Comparison of ENCODE assay signal across 26 mouse cellular contexts in the genomic region with DNA sequence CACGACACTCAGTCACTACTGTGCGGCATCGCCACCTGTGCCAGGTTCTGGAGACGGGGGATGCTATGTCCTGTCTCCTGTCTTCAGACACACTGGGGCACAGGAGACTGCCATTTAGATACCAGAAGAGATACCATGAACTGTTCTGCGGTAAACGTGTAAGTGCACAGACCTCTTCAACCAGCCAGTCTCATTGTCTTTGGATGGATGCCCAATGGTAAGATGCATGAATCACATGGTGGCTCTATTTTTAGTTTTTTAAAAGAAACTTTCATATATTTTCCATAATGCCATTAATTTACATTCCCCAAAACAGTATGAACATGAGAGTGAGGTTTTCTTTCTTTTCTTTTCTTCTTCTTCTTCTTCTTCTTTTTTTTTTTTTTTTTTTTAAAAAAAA. TPM values are rescaled to one million over a fixed set of nuclear protein-coding genes. Genes with fewer than 3 reads are reported as not detected.
A peak's percentile ranks its signal among the peaks of the same experiment; 100 is the strongest.
DNase-seq lines count a peak whose midpoint lies in the region; ATAC-seq and TF ChIP-seq lines count a peak whose summit lies in the region.
"Had no signal": no experiment of that assay in that cellular context is flagged by ENCODE, and none has a peak within 500 bp of the region (broad histone marks: within the 10 kb centered on the region; RNA-seq: fewer than 3 reads in every experiment).

No protein-coding gene starts in this region.

- no peak overlapping the region for H3K4me2 ChIP-seq in heart, embryonic 15.5 days
- H3K4me2 ChIP-seq in lung, postnatal 0 days (replicated peaks; ENCODE audit: low read depth, low read length): no peak overlapping the region
- H3K4me2 ChIP-seq in kidney, embryonic 15.5 days: no peak overlapping the region
- H3K4me2 ChIP-seq: embryonic facial prominence, embryonic 13.5 days; heart, embryonic 12.5 days; hindbrain, embryonic 14.5 days; limb, embryonic 12.5 days; liver, embryonic 11.5 days had no signal

- WGBS in heart, embryonic 15.5 days: 48% methylated on average over 6 of the region's 6 CpGs
- WGBS in lung, postnatal 0 days: 71% methylated on average over 6 of the region's 6 CpGs
- 77% methylated on average over 6 of the region's 6 CpGs for WGBS in lung, adult 2 months
- 80% methylated on average over 6 of the region's 6 CpGs for WGBS in kidney, embryonic 15.5 days

- H3K4me3 ChIP-seq in heart, embryonic 15.5 days: no peak overlapping the region
- H3K4me3 ChIP-seq in lung, postnatal 0 days (ENCODE audit: low read depth, low read length): no peak overlapping the region
- H3K4me3 ChIP-seq in lung, adult 2 months (replicated peaks; ENCODE audit: extremely low read depth, low read depth, low read length): no peak overlapping the region
- no peak overlapping the region for H3K4me3 ChIP-seq in kidney, embryonic 15.5 days (replicated peaks)
- H3K4me3 ChIP-seq: embryonic facial prominence, embryonic 13.5 days; erythroblast, embryonic 14.5 days; heart, embryonic 12.5 days; limb, embryonic 12.5 days; megakaryocyte, embryonic 14.5 days had no signal

- no peaks in the 10 kb centered on the region for H3K27me3 ChIP-seq in heart, embryonic 15.5 days
- no peaks in the 10 kb centered on the region for H3K27me3 ChIP-seq in lung, postnatal 0 days (replicated peaks; ENCODE audit: insufficient read depth, low read length)
- H3K27me3 ChIP-seq in kidney, embryonic 15.5 days: no peaks in the 10 kb centered on the region
- H3K27me3 ChIP-seq: embryonic facial prominence, embryonic 13.5 days; heart, embryonic 12.5 days; limb, embryonic 12.5 days; megakaryocyte, embryonic 14.5 days had no signal

- no peak for TF ChIP-seq POLR2A in lung, adult 2 months (IDR thresholded peaks at IDR 0.05; ENCODE audit: borderline replicate concordance, extremely low read depth, low read depth, low read length)

- intact Hi-C loops in heart, postnatal 36 days (cut with DNase I): no loop called here

- H3K9me3 ChIP-seq in heart, embryonic 15.5 days (replicated peaks): no peaks in the 10 kb centered on the region
- no peaks in the 10 kb centered on the region for H3K9me3 ChIP-seq in lung, postnatal 0 days (ENCODE audit: low read length)
- H3K9me3 ChIP-seq in kidney, embryonic 15.5 days (replicated peaks): no peaks in the 10 kb centered on the region
- H3K9me3 ChIP-seq: embryonic facial prominence, embryonic 13.5 days; heart, embryonic 12.5 days; limb, embryonic 12.5 days; megakaryocyte, embryonic 14.5 days had no signal

- no peak overlapping the region for H3K9ac ChIP-seq in heart, embryonic 15.5 days
- no peak overlapping the region for H3K9ac ChIP-seq in lung, postnatal 0 days (replicated peaks; ENCODE audit: low read depth)
- no peak overlapping the region for H3K9ac ChIP-seq in kidney, embryonic 15.5 days
- H3K9ac ChIP-seq: embryonic facial prominence, embryonic 13.5 days; forebrain, postnatal 0 days; heart, embryonic 12.5 days; hindbrain, embryonic 14.5 days; limb, embryonic 12.5 days had no signal

- peaks cover 33% of the 10 kb centered on the region for H3K4me1 ChIP-seq in heart, embryonic 15.5 days (replicated peaks)
- H3K4me1 ChIP-seq in lung, postnatal 0 days (ENCODE audit: insufficient read depth, low read depth, low read length): peaks cover 3% of the 10 kb centered on the region; the same call in 1 of the 2 replicates
- peaks cover 18% of the 10 kb centered on the region for H3K4me1 ChIP-seq in lung, adult 2 months (ENCODE audit: control insufficient read depth, insufficient read depth, low read length)
- H3K4me1 ChIP-seq in kidney, embryonic 15.5 days: peaks cover 20% of the 10 kb centered on the region
- H3K4me1 ChIP-seq: limb, embryonic 12.5 days had no signal

- 0 out of 2 replicates have a peak, but pooled peaks cover 3% of the 10 kb centered on the region for H3K36me3 ChIP-seq in heart, embryonic 15.5 days
- no peaks in the 10 kb centered on the region for H3K36me3 ChIP-seq in lung, postnatal 0 days (ENCODE audit: insufficient read depth, low read length)
- H3K36me3 ChIP-seq in kidney, embryonic 15.5 days: no peaks in the 10 kb centered on the region
- H3K36me3 ChIP-seq: embryonic facial prominence, embryonic 13.5 days had no signal

- no peak for TF ChIP-seq EP300 in lung, postnatal 0 days (IDR thresholded peaks at IDR 0.05)

- TF ChIP-seq CTCF in lung, postnatal 0 days (IDR thresholded peaks at IDR 0.05): no peak
- TF ChIP-seq CTCF in lung, adult 2 months (IDR thresholded peaks at IDR 0.05; ENCODE audit: insufficient read depth, low read length): no peak

- DNase-seq in heart, postnatal 36 days: no peak
- DNase-seq in lung, postnatal 0 days (ENCODE audit: low spot score): peak; percentile 28
- DNase-seq in lung, adult 2 months: no peak
- peak; percentile 58 for DNase-seq in NIH3T3 (ENCODE audit: low read depth)
- no peak for DNase-seq in right cerebral cortex, adult 18-20 months
- DNase-seq: adrenal gland, postnatal 14 days; B cell, adult 2 months; cerebellum, adult 11-12 months; forebrain, postnatal 0 days; gastrocnemius, postnatal 10 days; heart, postnatal 4 days; kidney, adult 11 months; kidney, postnatal 25 days; midbrain, embryonic 14.5 days; right cerebral cortex, postnatal 14 days; thymus, postnatal 14 days had no signal

- H3K27ac ChIP-seq in heart, embryonic 15.5 days: peak overlapping the region; percentile 24; the same call in 1 of the 2 replicates
- H3K27ac ChIP-seq in lung, postnatal 0 days (ENCODE audit: low read length): no peak overlapping the region
- H3K27ac ChIP-seq in kidney, embryonic 15.5 days: no peak overlapping the region
- H3K27ac ChIP-seq: embryonic facial prominence, embryonic 13.5 days; hindbrain, embryonic 14.5 days; limb, embryonic 12.5 days had no signal

- ATAC-seq in heart, embryonic 15.5 days (replicated peaks; ENCODE audit: insufficient number of reproducible peaks, insufficient read depth, low FRiP score, low read depth): no peak
- no peak for ATAC-seq in lung, postnatal 0 days
- ATAC-seq in megakaryocyte-erythroid progenitor cell, adult 5-6 weeks (replicated peaks; ENCODE audit: low FRiP score, low TSS enrichment, poor library complexity, severe bottlenecking): 0 out of 2 replicates have a peak, but pooled peaks have one; percentile 27
- ATAC-seq in kidney, embryonic 15.5 days (replicated peaks; ENCODE audit: low FRiP score): no peak
- ATAC-seq: forebrain, postnatal 0 days had no signal

RNA-seq across cellular contexts. Expression of a gene that starts 33.2 kb away (rescaled TPM):
- 31.2 and 33.7 TPM in 2 replicates for polyA plus RNA-seq in heart, embryonic 15.5 days (2015; fragmentation: Nextera tagmentation; extraction: Ambion mirVana)
- 10 to 100 TPM; 15.9 to 17.1 TPM for total RNA-seq in heart, postnatal 36 days (2021)
- polyA plus RNA-seq in lung, postnatal 0 days (2015; fragmentation: Nextera tagmentation; extraction: Ambion mirVana): 19.7 and 20.3 TPM in 2 replicates
- polyA plus RNA-seq in lung, adult 2 months (2012; rRNA removed): 10.5 and 13.2 TPM in 2 replicates
- total RNA-seq in megakaryocyte-erythroid progenitor cell, adult 5-6 weeks (2014; fragmentation: Nextera tagmentation): 75.8 and 80.0 TPM in 2 replicates
- total RNA-seq in megakaryocyte-erythroid progenitor cell, adult 5-6 weeks (2017): 99.1 and 106 TPM in 2 replicates
- polyA plus RNA-seq in kidney, embryonic 15.5 days (2015; fragmentation: Nextera tagmentation; extraction: Ambion mirVana): 54.1 and 55.1 TPM in 2 replicates

RNA-seq across cellular contexts. Expression of a gene that starts 38.4 kb away (rescaled TPM):
- 14.9 and 17.3 TPM in 2 replicates for polyA plus RNA-seq in heart, embryonic 15.5 days (2015; fragmentation: Nextera tagmentation; extraction: Ambion mirVana)
- total RNA-seq in heart, postnatal 36 days (2021): 10 to 100 TPM; 80.3 to 91.1 TPM
- 46.6 and 52.4 TPM in 2 replicates for polyA plus RNA-seq in lung, postnatal 0 days (2015; fragmentation: Nextera tagmentation; extraction: Ambion mirVana)
- 55.1 and 59.1 TPM in 2 replicates for polyA plus RNA-seq in lung, adult 2 months (2012; rRNA removed)
- 19.0 and 23.6 TPM in 2 replicates for total RNA-seq in megakaryocyte-erythroid progenitor cell, adult 5-6 weeks (2014; fragmentation: Nextera tagmentation)
- 52.6 and 58.0 TPM in 2 replicates for total RNA-seq in megakaryocyte-erythroid progenitor cell, adult 5-6 weeks (2017)
- polyA plus RNA-seq in kidney, embryonic 15.5 days (2015; fragmentation: Nextera tagmentation; extraction: Ambion mirVana): 9.1 and 9.7 TPM in 2 replicates

Comparison
In these comparisons a context has a peak if more than half of its experiments do, and no peak if none do; other contexts are left out.
1. DNase-seq: peak in lung, postnatal 0 days (single experiment) and NIH3T3 (single experiment); none in heart, postnatal 36 days (0 of 2), lung, adult 2 months (single experiment) and right cerebral cortex, adult 18-20 months (single experiment).